Mouse (Mus musculus) stomach, postnatal 0 days (tissue): ENCODE data around the gene Gm26558. TPM values are rescaled to one million over a fixed set of nuclear protein-coding genes. Genes with fewer than 3 reads are reported as not detected.

ENCODE experiments used
- ATAC-seq: fragments of 200-750 bp; cut with Nextera tagmentation; 2 replicates; pipeline ENCODE4 v1.8.0; 2017; ENCODE audit not compliant: low FRiP score, low TSS enrichment
- DNase-seq: peaks from one replicate; pipeline ENCODE4 v3.0.0-alpha.2; 2016; ENCODE audit warnings: low spot score
- H3K27ac ChIP-seq: fragments of 300-500 bp; sonication (generic); replicated peaks from 2 replicates; pipeline ENCODE4 v1.5.1; 2014; ENCODE audit warnings: mild to moderate bottlenecking, control low read depth
- H3K27me3 ChIP-seq: fragments of 300-500 bp; sonication (generic); 2 replicates; pipeline ENCODE4 v1.6.1; 2014; ENCODE audit warnings: low read length; ENCODE audit not compliant: control insufficient read depth, insufficient read depth
- H3K36me3 ChIP-seq: fragments of 300-500 bp; sonication (generic); 2 replicates; pipeline ENCODE4 v1.6.1; 2014; ENCODE audit warnings: low read length, mixed read lengths; ENCODE audit not compliant: control insufficient read depth, insufficient read depth
- H3K4me1 ChIP-seq: fragments of 300-500 bp; sonication (generic); replicated peaks from 2 replicates; pipeline ENCODE4 v1.6.1; 2014; ENCODE audit warnings: antibody characterized with exemption; ENCODE audit not compliant: control insufficient read depth, insufficient read depth
- H3K4me2 ChIP-seq: fragments of 300-500 bp; sonication (generic); replicated peaks from 2 replicates; pipeline ENCODE4 v1.6.1; 2014; ENCODE audit warnings: low read depth, mild to moderate bottlenecking, control low read depth, moderate library complexity
- H3K4me3 ChIP-seq: fragments of 300-500 bp; sonication (generic); 2 replicates; pipeline ENCODE4 v1.5.1; 2014; ENCODE audit warnings: low read depth, low read length, control low read depth
- H3K9ac ChIP-seq: fragments of 300-500 bp; sonication (generic); 2 replicates; pipeline ENCODE4 v1.6.1; 2014; ENCODE audit warnings: mild to moderate bottlenecking, low read length, control low read depth, mixed read lengths
- H3K9me3 ChIP-seq: fragments of 300-500 bp; sonication (generic); 2 replicates; pipeline ENCODE4 v1.6.1; 2016; ENCODE audit warnings: low read length; ENCODE audit not compliant: control insufficient read depth
- CTCF ChIP-seq: IDR thresholded peaks from 2 replicates; pipeline ENCODE4 v1.5.1; 2016; ENCODE audit warnings: antibody characterized with exemption, low read depth, mild to moderate bottlenecking, moderate library complexity
- EP300 ChIP-seq: optimal IDR thresholded peaks from 2 replicates; pipeline ENCODE3; 2016; ENCODE audit warnings: antibody characterized with exemption
- WGBS: fragments of 180-500 bp; shearing (Covaris S2); extraction: QIAGEN DNeasy Blood & Tissue Kit; methylation state at CpG from one replicate; pipeline ENCODE4 v1.1.7; 2014; 5-methylcytosine and 5-hydroxymethylcytosine counted together
- polyA plus RNA-seq: library from polyadenylated mRNA; unstranded; fragments of >200 nt; fragmentation: Nextera tagmentation; extraction: Ambion mirVana; gene quantifications from 2 replicates; pipeline ENCODE4 v1.2.1, GENCODE M21; 2015

The Gm26558 gene
- polyA plus RNA-seq, 1 experiment from 2014 or later, result 3.2 TPM

DNA sequence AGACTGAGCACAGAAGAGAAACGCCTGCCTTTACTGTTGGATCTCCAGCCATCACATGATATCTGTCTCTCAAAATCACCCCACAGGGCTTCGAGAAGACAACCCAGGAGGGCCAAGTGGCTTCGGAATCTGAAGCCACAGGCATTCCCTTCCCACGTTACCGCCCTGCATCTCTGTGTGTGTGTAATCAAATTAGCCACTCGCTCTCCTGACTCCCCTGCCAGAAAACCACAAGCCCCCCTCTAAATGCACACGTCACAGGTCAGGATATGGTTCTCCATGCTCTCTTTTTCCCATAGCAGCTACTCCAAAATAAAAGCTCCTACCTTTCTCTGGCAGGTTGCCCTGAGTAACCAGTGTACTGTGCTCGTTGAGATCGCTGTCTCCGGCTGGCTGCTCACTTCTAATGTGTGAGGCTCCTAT lies 32.6 kb downstream of the Gm26558 start:
- ATAC-seq (peak; percentile 69), DNase-seq (peak; percentile 52)
- Histone ChIP-seq H3K36me3 (no peaks in the 10 kb centered on the region), H3K27ac (no peak overlapping the region), H3K4me2 (no peak overlapping the region), H3K9me3 (no peaks in the 10 kb centered on the region), H3K9ac (no peak overlapping the region), H3K27me3 (no peaks in the 10 kb centered on the region), H3K4me1 (no peaks in the 10 kb centered on the region), H3K4me3 (no peak overlapping the region)
- TF ChIP-seq CTCF (no peak), EP300 (no peak)
- 9% methylated on average over 10 of the region's 10 CpGs for WGBS

DNA sequence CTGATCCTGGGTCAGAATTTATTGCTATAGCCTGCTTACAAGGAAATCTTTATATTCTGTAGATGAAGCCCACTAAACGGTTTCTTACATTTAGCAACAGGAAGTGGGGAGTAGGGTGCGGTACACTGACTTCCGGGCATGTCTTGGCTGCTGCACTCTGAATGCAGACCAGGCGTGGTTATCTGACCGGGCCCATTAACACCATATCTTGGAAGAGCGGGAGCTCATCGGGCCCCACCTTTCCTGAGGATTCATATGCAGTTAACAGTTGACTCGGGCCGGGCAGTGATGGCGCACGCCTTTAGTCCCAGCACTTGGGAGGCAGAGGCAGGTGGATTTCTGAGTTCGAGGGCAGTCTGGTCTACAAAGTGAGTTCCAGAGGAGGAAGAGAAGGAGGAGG lies 33.5 kb downstream of the Gm26558 start:
- no peak for ATAC-seq
- no peaks in the 10 kb centered on the region for H3K9me3 ChIP-seq
- H3K4me1 ChIP-seq, result no peaks in the 10 kb centered on the region
- H3K9ac ChIP-seq, result no peak overlapping the region
- no peaks in the 10 kb centered on the region for H3K27me3 ChIP-seq
- H3K4me3 ChIP-seq, result no peak overlapping the region
- TF ChIP-seq EP300 (no peak), CTCF (no peak)
- DNase-seq, result no peak
- H3K36me3 ChIP-seq, result no peaks in the 10 kb centered on the region
- 87% methylated on average over 12 of the region's 12 CpGs for WGBS
- H3K4me2 ChIP-seq, result no peak overlapping the region
- H3K27ac ChIP-seq, result no peak overlapping the region

DNA sequence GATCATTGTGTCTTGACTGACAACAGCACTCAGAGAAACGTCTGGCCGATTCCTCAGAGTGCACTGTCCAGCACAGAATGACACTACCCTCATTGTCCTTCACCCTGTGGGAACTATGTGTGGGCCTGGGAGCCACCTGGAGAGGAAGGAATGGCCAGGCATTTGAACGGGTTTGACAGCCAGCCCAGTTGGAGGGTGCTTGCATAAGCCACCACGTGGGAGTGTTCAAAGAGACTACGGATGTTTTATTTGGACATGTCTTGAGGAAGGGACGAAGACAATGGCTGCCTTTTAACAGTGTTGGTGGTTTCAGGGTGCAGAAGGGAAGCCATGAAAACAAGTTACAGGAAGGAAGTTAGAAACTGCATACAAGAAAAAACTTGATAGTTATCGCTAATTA lies 36.1 kb downstream of the Gm26558 start:
- Histone ChIP-seq H3K36me3 (no peaks in the 10 kb centered on the region), H3K9me3 (no peaks in the 10 kb centered on the region), H3K27me3 (no peaks in the 10 kb centered on the region), H3K4me2 (no peak overlapping the region), H3K4me3 (no peak overlapping the region), H3K4me1 (no peaks in the 10 kb centered on the region), H3K27ac (no peak overlapping the region), H3K9ac (no peak overlapping the region)
- ATAC-seq (no peak), DNase-seq (no peak)
- TF ChIP-seq CTCF (no peak), EP300 (no peak)
- WGBS, result 54% methylated on average over 7 of the region's 7 CpGs

DNA sequence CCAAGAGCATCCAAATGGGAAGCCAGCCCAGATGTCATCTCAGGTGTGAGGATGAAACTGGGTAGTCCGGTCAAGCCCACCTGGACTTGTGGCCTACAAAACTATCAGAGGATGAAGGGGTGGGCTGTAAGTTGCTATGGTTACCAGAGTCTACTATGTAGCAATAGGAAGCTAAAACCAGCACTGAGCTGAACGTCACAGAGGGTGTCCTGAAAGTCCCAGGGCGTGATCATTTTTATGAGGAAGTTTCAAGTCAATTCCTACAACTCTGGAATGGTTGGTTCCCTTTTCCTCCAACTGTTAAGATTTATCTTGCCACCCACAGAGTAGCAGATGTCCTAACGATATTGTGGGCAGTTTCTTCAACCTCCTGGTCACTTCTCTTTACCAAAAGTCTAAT lies 39.7 kb downstream of the Gm26558 start:
- Histone ChIP-seq H3K9ac (no peak overlapping the region), H3K9me3 (no peaks in the 10 kb centered on the region), H3K4me1 (no peaks in the 10 kb centered on the region), H3K4me2 (no peak overlapping the region), H3K27ac (no peak overlapping the region), H3K4me3 (no peak overlapping the region), H3K27me3 (no peaks in the 10 kb centered on the region), H3K36me3 (no peaks in the 10 kb centered on the region)
- ATAC-seq (no peak), DNase-seq (no peak)
- no peak for TF ChIP-seq EP300
- TF ChIP-seq CTCF, result no peak
- 66% methylated on average over 4 of the region's 4 CpGs for WGBS

DNA sequence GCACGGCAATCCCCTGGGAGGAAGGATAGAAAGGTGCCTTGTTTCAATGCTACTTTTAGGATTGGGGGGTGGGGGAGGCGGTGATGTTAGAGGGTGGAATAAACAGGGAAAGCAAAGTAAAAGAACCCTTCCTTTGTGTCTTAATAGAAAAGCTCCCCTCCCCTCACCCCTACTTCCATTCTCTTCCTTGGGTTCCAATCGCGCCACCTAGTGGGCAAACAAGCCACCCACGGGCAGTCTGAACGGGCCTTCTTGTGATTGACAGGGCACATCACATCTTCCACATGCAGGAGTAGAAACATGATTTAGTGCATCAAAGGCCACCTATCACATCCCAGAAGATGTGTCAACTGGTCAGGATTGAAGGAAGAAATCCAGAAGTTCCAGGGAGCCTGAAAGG lies 41.7 kb downstream of the Gm26558 start:
- no peaks in the 10 kb centered on the region for H3K9me3 ChIP-seq
- H3K27me3 ChIP-seq, result no peaks in the 10 kb centered on the region
- peak; percentile 34 for DNase-seq
- no peak overlapping the region for H3K4me2 ChIP-seq
- no peak overlapping the region for H3K4me3 ChIP-seq
- TF ChIP-seq CTCF (peak; percentile 69), EP300 (no peak)
- ATAC-seq, result no peak
- 24% methylated on average over 6 of the region's 6 CpGs for WGBS
- H3K9ac ChIP-seq, result no peak overlapping the region
- H3K4me1 ChIP-seq, result no peaks in the 10 kb centered on the region
- H3K27ac ChIP-seq, result no peak overlapping the region
- no peaks in the 10 kb centered on the region for H3K36me3 ChIP-seq

GRCm38 (mm10) chr2:70619232-70619835 lies 42.6 kb downstream of the Gm26558 start:
- Histone ChIP-seq H3K27ac (no peak overlapping the region), H3K9me3 (no peaks in the 10 kb centered on the region), H3K4me2 (no peak overlapping the region), H3K36me3 (no peaks in the 10 kb centered on the region), H3K4me3 (no peak overlapping the region), H3K27me3 (no peaks in the 10 kb centered on the region), H3K4me1 (no peaks in the 10 kb centered on the region), H3K9ac (no peak overlapping the region)
- DNase-seq (no peak), ATAC-seq (no peak)
- TF ChIP-seq CTCF (peak; percentile 42), EP300 (no peak)
- 93% methylated on average over 6 of the region's 6 CpGs for WGBS
